Mouse (Mus musculus) left cerebral cortex, postnatal 25 days (tissue): ENCODE data around the gene Ptpru. TPM values are rescaled to one million over a fixed set of nuclear protein-coding genes. Genes with fewer than 3 reads are reported as not detected.
A peak's percentile ranks its signal among the peaks of the same experiment; 100 is the strongest.

Experiments used
- DNase-seq, 2 experiments: peaks; one replicate each; pipeline ENCODE4 v3.0.0; 2022; ENCODE audit warnings: low spot score in 2 of 2, mixed read lengths in 1 of 2
- intact Hi-C: fragments of 180-260 bp; cut with DNase I; formaldehyde crosslinking; loops from one replicate; pipeline ENCODE4 v1.15.1; 2025
- total RNA-seq, 2 experiments: library from RNA; stranded (reverse); gene quantifications; 2 replicates each; pipeline ENCODE4 v1.2.3; 2021

Ptpru gene
- total RNA-seq, 2 experiments from 2014 or later: 42.8 to 58.1 TPM

DNA sequence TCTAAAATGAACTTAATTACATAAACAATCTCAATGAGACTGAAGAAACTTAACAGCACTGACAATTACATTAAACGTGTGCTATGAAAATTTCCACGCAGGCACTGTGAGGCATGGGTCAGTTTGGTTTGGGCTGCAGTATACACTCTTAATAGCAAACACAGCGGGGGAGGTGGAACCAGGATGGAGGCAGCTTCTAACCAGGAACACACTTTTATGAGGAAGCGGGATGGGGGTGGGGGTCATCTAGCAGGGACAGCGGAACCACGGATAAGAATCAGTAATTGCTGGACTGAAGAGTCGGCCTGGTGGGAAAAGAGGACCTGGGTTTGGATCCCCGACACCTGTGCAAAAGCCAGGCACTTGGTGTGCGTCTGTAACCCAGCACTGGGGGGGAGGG is 34.2 kb downstream of the Ptpru start:
- intact Hi-C loops: no loop called here
- DNase-seq: no peak

DNA sequence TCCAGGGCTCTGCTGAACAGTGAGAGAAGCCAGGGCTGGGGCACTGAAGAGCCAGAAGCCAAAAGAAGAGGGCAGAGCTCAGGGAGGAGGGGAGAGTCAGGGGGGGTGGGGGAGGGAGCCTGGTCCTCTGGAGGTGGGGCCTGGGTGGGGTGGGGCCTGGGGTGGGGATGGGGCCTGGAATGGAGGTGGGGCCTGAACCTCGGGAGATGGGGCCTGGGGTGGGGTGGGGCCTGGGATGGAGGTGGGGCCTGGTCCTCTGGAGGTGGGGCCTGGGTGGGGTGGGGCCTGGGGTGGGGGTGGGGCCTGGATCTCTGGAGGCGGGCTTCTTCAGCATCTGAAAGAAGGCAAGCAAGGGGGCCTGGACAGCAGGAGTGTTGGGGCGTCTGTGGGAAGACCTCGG is 39.1 kb downstream of the Ptpru start:
- intact Hi-C loops: no loop called here
- no peak for DNase-seq

DNA sequence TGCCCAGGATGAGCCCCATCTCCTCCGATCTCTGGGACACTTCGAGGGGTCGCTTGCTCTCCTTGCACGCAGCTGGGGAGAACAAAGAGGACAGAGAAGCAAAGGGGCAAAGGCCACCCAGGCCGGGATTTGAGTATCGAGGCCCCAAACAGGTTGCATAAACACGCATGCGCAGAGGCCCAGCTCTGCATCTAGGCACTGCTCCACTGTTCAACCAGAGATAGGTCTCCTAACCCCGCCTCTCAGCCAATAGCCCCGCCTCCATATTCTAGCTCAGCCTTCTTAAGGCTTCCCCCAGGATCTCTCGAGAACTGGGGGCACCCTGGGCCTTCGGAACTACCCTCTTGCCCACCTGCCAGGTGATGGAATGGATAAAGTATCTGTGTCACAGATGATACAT is 40.2 kb downstream of the Ptpru start:
- intact Hi-C loops: no loop called here
- no peak for DNase-seq

DNA sequence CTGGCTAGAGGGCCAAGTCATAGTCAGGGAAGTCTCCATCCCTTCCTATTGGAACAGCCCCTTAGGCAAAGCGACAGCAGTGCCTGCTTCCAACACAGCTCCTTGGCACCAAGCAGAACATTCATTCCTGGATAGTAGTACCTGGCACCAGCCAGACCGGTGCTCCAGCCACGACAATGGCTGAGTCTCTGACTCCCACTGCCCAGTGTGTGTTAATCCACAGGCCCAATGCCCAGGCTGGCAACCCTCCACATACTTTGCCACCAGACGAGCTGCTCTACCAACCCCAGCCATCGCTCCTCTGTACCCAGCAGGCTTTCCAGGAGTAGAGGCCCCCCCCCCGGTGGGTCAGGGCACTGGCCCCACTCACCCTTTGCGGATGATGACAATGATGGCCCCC is 40.6 kb downstream of the Ptpru start:
- no peak for DNase-seq
- intact Hi-C loops: no loop called here

DNA sequence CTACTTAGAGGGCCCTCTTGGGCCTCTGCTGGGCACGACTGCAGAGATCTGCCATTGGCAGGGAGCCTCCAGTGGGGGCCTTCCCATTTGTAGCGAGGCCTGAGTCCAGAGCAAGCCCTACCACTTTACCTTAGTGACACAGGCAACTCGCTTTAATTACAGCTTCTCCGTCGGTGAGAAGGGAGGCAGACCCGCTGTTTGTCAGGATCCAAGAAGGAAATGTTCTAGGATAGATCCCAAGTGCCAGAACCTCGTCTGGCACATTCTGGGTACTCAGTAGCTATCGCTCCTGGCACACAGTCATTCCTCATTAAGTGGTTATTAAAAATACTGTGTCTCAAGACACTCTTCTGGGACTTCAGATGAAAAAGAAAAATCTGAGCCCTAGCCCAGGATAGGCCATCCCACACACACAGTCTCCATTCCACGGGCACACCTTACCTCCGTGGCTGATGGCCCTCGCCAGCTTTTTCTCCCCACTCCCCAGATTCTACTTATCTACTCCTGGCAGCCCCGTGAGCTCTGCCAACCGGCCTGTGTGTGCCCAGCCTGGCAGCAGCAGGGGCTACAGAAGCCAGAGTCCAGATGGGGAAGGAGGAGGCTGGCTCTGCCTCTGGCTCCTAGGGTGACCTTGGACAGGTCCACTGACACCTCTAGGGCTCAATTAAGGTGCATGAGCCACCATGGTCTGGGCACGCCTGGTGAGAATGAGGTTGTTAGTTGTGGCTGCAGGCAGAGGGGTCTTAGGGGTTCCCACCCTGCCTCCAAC is 41.6 kb downstream of the Ptpru start:
- intact Hi-C loops: no loop called here
- no peak for DNase-seq

DNA sequence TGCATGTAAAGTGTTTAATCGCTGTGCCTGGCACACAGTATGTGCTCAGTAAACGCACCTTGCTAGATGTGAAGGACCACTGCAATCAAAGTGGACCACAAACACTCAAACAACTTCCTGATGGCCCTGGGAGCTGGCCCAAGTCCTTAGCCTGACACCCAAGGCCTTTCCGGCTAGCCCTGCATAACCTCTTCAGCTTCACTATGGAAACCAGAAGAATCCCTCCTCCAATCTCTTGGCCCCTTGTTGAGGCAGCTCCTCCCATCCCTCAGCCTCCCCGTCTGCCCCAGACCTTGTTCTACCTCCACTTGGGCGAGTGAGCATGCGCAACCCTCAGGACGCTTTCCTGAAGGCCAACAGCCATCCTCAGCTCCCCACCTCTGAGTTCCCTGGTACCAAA is 51.3 kb downstream of the Ptpru start:
- intact Hi-C loops: no loop called here

DNA sequence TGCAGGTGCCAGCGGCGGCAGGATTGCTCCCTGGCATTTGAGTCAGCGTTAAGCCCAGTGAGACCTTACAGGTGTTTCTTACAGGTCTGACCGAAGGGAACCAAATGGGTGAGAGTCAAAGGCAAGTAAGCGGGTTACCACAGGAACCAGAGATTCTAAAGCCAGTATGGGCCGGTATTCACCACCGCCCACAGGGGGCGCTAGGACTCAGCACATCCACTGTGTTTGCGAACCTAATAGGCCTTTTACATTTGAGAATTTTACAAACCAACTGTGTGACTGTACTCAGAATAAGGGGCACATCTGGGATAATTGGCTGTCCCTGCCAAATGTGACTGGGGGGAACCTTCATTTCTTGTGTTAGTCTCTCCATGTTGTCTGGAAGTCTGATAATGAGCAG is 54.1 kb downstream of the Ptpru start:
- DNase-seq: peak; percentile 45 to 51
- intact Hi-C loops: loop anchor here (2.0 kb wide), 2 partner anchors 43 to 55 kb away; partner anchors contain the start of gene Ptpru

More for the DNA sequence above, 51.3 kb downstream of the Ptpru start:
- DNase-seq: no peak

DNA sequence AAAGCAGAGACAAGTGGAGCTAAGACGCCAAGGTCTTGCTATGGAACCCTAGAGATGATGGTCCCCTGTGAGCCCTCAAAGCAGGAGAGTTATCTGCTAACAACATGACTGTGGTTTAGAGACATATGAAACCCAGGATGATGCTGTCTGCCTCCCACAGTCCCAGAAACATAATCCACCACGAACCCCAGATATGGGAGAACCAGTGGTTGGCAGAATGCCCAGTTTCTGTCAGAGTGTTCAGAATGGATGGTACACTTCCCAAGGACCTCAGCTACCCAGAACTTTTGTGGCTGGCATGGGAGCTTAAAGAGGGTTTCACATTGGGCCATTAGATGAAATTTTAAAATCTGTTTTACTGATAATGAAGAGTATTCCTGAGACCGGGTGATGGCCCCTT is 57.1 kb downstream of the Ptpru start:
- intact Hi-C loops: no loop called here
- DNase-seq: peak; percentile 22 to 34

DNA sequence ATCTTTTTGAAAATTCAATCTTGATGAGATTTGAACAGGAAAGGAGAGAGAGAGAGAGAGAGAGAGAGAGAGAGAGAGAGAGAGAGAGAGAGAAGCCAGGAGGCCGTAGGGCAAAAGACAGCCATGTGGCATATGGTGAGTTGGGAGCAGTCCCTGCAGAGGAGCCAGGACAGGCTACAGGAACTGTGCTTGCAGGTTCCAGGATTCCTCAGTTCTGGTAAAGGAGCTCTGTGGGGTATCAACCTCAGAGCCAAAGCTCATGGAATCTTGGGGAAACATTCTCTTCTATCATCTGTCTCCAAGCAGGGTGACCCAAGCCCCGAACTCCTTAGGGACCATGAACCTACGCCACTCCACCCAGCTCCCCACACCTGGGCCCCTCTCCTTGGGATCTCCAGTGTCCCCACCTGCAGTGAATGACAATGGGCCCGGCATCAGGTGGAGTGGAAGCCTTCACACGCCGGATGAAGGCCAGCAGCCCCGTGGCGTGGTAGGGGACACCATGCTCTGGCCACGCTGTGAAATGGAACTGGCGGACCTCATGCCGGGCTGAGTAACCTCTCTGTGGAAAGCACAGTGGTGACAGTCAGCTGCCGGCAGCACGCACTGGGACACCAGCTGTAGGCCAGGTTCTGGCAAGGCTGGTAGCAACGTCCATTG is 59.3 kb downstream of the Ptpru start:
- intact Hi-C loops: no loop called here
- DNase-seq: no peak

DNA sequence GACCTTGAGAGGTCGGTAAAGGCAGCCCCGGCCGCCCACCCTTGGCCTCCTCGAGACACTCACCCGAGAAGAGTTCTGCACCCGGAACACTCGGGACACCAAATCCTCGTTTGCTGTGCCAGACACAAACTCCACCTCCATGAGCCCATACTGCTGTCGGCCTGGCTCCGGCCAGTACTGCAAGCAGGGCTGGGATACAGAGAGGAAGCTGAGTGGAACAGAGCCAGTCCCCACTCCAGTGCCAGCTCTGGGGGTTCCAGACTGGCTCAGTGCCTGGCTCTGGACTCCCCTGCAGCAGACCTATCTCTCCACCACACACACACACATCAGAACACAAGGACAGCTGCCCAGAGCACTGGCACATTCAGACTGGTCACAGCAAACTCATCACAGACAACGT is 66.7 kb downstream of the Ptpru start:
- intact Hi-C loops: no loop called here
- no peak for DNase-seq

DNA sequence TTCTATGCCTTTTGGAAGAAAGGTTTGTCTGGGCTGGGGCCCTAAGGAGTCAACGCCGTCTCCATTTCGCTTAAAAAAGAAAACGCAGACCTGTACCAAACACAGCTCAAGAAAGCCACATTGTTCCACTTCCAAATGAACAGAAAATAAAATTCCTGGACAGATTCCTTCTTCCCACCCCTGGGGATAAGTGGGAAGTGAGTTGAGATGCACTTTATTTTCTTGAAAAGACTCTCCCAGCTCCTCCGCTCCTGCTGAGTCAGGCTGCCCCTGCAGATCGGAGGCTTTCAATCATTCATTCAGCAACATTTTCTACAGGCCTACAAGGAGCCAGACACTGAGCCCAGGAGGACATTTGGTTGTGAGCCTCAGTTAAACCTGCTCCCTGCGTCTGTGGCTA is 74.2 kb downstream of the Ptpru start:
- intact Hi-C loops: loop anchor here (1.0 kb wide), 1 partner anchor 45 kb away; no protein-coding TSS in a partner anchor
- DNase-seq: peak; percentile 14 to 84

DNA sequence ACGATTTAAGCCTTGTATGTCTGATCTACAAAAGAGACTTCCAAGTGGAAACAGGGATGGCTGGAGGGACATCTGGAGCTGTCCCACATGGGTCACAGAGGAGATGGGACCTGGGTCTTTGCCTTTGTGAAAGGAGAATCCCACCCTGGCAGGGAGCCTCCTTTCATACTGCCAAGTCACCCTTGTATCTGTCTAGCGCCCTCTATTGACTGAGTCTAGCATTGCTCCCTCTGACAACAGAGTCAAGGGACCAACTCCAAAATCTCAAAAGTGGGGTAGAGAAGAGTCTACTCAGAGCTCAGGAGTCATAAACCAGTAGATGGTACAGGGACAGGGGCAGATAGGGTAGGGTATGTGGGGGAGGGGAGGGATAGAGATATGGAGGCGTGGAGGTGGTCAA is 74.6 kb downstream of the Ptpru start:
- intact Hi-C loops: no loop called here
- DNase-seq: no peak

DNA sequence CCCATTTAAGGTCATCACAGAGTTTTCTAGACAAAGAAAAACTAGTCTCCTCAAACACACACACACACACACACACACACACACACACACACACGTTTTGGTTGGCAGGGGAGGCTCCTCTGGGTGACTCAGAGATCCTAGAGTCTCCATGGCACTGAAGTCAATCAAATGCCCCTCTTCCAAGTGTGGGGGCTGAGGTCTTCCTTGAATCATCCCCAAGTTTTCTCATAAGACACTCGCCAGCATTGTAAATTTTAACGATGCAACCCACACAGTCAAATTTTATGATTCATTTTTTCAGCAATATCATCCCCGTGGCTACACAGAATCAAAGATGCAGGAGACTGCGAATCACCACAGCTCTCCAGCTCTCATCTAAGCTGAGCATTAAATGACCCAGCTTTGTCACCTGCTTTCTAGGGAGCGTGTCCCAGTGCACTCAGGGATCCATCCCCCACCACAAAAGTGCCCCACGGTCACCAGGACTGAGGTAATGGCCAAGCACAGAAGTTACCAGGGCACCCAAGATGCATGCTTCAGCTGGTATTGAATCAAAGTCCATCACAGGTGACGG is 75.8 kb downstream of the Ptpru start:
- DNase-seq: peak; percentile 28 to 80
- intact Hi-C loops: no loop called here

DNA sequence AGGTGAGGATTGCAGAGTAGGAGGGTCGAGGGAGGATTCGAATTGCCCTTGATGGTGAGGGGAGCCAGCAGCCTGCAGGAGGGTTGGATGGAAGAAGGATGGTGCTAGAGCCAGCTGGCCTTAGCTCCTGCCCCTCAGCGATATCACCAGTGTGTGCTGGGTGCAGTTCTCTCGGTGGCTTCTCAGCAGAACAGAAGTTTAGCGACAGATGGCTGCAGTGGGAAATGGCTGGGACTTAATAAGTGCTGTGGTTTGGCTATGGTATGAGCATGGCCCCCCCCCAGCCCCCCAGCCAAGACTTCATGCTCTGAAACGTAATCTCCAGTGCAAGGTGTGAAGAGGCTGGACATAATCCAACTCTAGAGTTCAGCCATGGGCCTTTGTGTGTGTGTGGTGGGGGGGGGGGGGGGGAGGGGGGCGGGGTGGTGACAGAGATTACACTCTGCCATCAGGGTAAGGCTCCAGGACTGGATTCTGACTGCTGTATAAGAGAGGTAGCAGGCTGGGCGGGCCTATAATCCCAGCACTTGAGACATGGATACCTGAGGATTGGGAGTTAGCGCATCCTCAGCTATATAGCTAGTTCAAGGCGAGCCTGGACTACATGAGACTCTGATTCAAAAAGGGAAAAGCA is 85.8 kb downstream of the Ptpru start:
- DNase-seq: peak; percentile 14 to 22
- intact Hi-C loops: no loop called here

DNA sequence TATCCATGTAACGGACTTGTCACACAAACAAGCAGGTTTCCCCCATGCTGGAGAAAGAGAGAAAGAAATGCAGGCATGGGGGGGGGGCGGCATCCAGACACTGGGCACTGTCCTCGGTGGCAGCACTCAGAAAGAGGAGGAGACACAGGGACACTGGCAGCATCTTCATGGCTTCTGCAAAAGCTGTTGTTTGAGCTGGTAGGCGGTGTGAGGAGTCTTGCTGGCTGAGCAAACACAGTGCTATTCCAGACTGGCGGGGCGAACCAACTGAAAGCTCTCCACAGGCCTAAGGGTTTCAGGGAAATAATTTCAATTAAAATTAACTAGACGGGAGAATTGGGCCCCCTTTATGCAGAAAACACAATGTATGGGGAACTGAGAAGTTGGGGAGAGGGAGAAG is 86.5 kb downstream of the Ptpru start:
- intact Hi-C loops: no loop called here
- peak; percentile 54 to 83 for DNase-seq

DNA sequence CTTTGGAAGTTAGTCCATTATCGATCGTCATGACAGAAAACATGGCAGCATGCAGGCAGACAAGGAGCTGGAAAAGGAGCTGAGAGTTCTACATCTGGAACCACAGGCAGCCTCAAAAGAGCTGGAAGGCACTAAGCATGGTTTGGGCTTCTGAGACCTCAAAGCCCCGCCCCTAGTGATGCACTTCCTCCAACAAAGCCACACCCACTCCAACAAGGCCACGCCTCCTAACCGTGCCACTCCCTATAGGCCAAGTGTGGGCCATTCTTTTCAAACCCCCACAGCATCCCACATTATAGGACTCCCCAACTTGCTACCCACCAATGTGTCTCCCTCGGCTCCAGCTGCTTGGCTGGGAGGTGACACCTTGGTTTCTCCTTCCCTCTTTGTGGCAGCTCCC is 88.3 kb downstream of the Ptpru start:
- no peak for DNase-seq
- intact Hi-C loops: no loop called here

DNA sequence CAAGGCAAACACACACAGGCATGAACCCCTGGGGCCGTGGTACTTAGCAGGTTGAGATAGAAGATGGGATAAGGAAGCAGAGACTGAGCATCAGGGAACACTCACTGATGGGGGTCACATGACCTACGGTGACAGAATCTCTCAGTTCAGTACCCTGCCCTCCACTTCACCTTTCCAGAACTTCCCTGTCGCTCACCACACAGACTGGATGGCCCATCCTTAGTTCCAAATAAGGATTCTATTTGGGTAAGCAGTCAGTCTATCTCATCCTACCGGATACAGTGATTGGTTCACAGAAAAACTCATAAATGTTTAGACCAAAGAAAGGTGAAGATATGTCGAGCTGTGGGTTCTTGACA is 93.4 kb downstream of the Ptpru start:
- intact Hi-C loops: no loop called here
- DNase-seq: no peak

DNA sequence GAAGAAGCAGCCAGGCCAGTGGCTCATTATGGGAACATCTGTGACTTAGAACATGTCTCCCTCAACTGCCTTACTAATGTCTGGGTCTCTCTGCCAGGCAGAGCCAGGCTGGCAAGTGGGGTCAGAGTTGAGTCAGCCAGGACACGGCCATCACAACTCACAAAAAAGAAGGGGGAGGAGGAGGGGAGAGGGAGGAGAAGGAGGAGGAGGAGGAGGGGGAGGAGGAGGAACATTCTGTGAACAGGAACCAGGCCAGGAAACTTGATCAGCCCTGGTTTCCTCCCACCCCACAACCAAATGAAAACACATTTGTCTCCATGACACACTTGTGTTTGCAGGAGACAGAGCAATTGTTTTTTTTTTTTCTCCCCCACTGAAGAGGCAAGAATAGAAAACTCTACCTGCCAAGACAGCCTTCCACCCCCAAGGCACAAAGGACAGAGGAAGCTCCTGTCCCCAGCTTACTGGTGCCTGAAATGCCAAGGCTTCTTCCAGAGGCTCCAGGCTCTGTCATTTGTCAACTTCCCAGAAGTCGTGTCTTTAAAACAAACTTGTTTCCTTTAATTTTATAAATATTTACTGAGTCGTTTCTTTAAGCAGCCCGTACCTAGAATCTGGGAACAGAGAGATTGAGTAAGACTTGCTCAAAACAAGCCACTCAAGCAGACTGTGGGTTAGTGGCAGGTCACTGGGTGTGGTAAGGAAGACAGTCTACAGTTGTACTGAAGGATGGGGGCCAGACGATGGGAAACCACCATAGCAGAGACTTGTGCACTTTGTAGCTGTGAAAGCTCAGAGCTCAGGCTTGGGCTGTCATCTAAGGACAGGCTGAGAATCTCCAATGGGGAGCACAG is 94.0 kb downstream of the Ptpru start:
- no peak for DNase-seq
- intact Hi-C loops: no loop called here

DNA sequence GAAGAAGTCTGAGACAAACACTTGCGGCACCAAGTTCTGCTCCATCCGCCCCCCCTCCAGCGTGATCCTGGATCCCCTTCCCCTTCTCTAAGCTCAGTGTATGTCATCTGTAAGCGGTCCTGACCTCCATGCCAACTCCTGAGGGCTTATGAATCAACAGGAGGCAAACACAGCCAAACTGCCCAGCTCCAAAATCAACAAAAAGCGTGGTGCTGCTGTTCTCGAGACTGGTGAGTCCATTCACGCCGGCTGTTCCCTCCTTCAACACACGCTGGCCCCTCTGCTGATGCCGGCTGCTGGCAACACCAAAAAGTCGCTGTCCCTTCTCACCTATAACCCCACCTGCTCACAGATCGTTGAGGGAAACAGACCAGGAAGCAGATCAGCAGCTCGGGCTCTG is 95.1 kb downstream of the Ptpru start:
- DNase-seq: no peak
- intact Hi-C loops: no loop called here

DNA sequence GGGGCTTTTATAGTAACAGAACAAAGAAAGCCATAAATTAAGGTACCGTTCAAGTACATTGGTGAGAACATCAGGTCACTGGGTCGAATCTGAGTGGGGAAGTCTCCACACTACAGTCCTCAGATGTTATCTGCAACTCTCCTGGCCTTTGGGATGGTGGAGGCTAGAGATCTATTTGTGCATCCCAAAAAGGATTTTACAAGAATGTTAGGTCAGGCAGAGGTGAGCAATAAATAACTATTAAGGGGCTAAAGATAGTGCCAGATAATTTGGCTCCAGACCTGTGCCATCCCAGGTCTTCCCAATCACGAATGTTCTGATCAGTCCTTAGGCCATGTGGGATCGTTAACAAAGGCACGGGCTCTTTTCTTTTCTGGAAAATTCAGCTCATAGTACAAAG is 97.5 kb downstream of the Ptpru start:
- no peak for DNase-seq
- intact Hi-C loops: no loop called here
